Mouse (Mus musculus): Measurements from ENCODE around the gene Nid2. TPM values are rescaled to one million over a fixed set of nuclear protein-coding genes. Genes with fewer than 3 reads are reported as not detected.

The Nid2 gene
- polyA plus RNA-seq, 1 experiment from 2014 or later, result 106 TPM

- Histone ChIP-seq H3K36me3 (ENCODE audit: control insufficient read depth, insufficient read depth, low read length) (peaks cover 47% of the 10 kb centered on the region), H3K4me1 (ENCODE audit: control insufficient read depth in 2 of 2, insufficient read depth in 2 of 2, low read length in 2 of 2) (peaks cover 29 to 66% of the 10 kb centered on the region in 2 experiments), H3K9ac (ENCODE audit: low read length) (no peak overlapping the region), H3K4me3 (ENCODE audit: control insufficient read depth in 1 of 2, insufficient read depth in 1 of 2, low read depth in 1 of 2, low read length in 2 of 2) (no peak overlapping the region), H3K27ac (replicated peaks in 1 of 2; ENCODE audit: control insufficient read depth in 1 of 2, insufficient read depth in 1 of 2, low read depth in 2 of 2, low read length in 2 of 2) (no peak overlapping the region), H3K27me3 (ENCODE audit: control insufficient read depth, insufficient read depth, low read length) (no peaks in the 10 kb centered on the region), H3K4me2 (ENCODE audit: low read length) (no peak overlapping the region), H3K9me3 (ENCODE audit: control insufficient read depth, low read length) (no peaks in the 10 kb centered on the region)
- no peak for ATAC-seq (ENCODE audit: insufficient number of reproducible peaks, insufficient read depth, low FRiP score, low read depth)
- 39% methylated on average over 4 of the region's 4 CpGs for WGBS
These were observed 10.9 kb downstream of the Nid2 start for GRCm38 (mm10) chr14:19762014-19762413.

GRCm38 (mm10) chr14:19763527-19763926 is 12.5 kb downstream of the Nid2 start:
- Histone ChIP-seq H3K36me3 (ENCODE audit: control insufficient read depth, insufficient read depth, low read length) (peaks cover 43% of the 10 kb centered on the region), H3K27me3 (ENCODE audit: control insufficient read depth, insufficient read depth, low read length) (no peaks in the 10 kb centered on the region), H3K9me3 (ENCODE audit: control insufficient read depth, low read length) (no peaks in the 10 kb centered on the region), H3K9ac (ENCODE audit: low read length) (no peak overlapping the region), H3K4me1 (ENCODE audit: control insufficient read depth in 2 of 2, insufficient read depth in 2 of 2, low read length in 2 of 2) (peaks cover 31 to 62% of the 10 kb centered on the region in 2 experiments), H3K4me3 (ENCODE audit: control insufficient read depth in 1 of 2, insufficient read depth in 1 of 2, low read depth in 1 of 2, low read length in 2 of 2) (no peak overlapping the region), H3K4me2 (ENCODE audit: low read length) (no peak overlapping the region), H3K27ac (replicated peaks in 1 of 2; ENCODE audit: control insufficient read depth in 1 of 2, insufficient read depth in 1 of 2, low read depth in 2 of 2, low read length in 2 of 2) (0 out of 4 replicates have a peak overlapping the region, but pooled peaks of 1 of the 2 experiments have one; percentile 20)
- WGBS, result 17% methylated on average over 8 of the region's 8 CpGs
- no peak for ATAC-seq (ENCODE audit: insufficient number of reproducible peaks, insufficient read depth, low FRiP score, low read depth)

DNA sequence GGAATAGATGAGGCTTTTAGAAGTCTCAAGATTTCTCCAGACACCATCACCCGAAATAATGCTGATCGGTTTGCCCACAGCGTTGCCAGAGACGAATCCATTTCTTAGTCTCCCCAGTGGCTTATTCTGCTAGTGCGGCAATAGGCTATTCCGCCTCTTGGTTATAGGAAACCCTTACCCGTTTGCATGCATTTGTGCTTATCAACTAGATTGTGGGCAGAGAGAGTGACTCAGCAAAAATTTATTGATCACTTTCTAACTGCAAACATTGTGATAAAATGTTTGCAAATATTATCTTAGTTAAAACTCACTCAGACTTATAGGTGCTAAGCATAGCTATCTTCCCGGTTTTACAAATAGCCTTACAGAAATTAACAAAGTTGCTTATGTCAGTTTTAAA is 13.3 kb downstream of the Nid2 start:
- no peak for ATAC-seq (ENCODE audit: insufficient number of reproducible peaks, insufficient read depth, low FRiP score, low read depth)

GRCm38 (mm10) chr14:19765539-19766379 is 14.7 kb downstream of the Nid2 start:
- no peaks in the 10 kb centered on the region for H3K9me3 ChIP-seq (ENCODE audit: control insufficient read depth, low read length)
- no peak overlapping the region for H3K4me2 ChIP-seq (ENCODE audit: low read length)
- no peak overlapping the region for H3K9ac ChIP-seq (ENCODE audit: low read length)
- no peak overlapping the region for H3K4me3 ChIP-seq (ENCODE audit: control insufficient read depth in 1 of 2, insufficient read depth in 1 of 2, low read depth in 1 of 2, low read length in 2 of 2)
- WGBS, result 77% methylated on average over 9 of the region's 9 CpGs
- no peak for ATAC-seq (ENCODE audit: insufficient number of reproducible peaks, insufficient read depth, low FRiP score, low read depth)
- H3K27me3 ChIP-seq (ENCODE audit: control insufficient read depth, insufficient read depth, low read length), result no peaks in the 10 kb centered on the region
- H3K36me3 ChIP-seq (ENCODE audit: control insufficient read depth, insufficient read depth, low read length), result peaks cover 54% of the 10 kb centered on the region
- no peak overlapping the region for H3K27ac ChIP-seq (replicated peaks in 1 of 2; ENCODE audit: control insufficient read depth in 1 of 2, insufficient read depth in 1 of 2, low read depth in 2 of 2, low read length in 2 of 2)
- H3K4me1 ChIP-seq (ENCODE audit: control insufficient read depth in 2 of 2, insufficient read depth in 2 of 2, low read length in 2 of 2), result peaks cover 23 to 47% of the 10 kb centered on the region in 2 experiments

More for the DNA sequence above, 13.3 kb downstream of the Nid2 start:
- H3K4me2 ChIP-seq (ENCODE audit: low read length), result no peak overlapping the region
- peaks cover 47% of the 10 kb centered on the region for H3K36me3 ChIP-seq (ENCODE audit: control insufficient read depth, insufficient read depth, low read length)
- no peaks in the 10 kb centered on the region for H3K9me3 ChIP-seq (ENCODE audit: control insufficient read depth, low read length)
- no peaks in the 10 kb centered on the region for H3K27me3 ChIP-seq (ENCODE audit: control insufficient read depth, insufficient read depth, low read length)
- H3K4me3 ChIP-seq (ENCODE audit: control insufficient read depth in 1 of 2, insufficient read depth in 1 of 2, low read depth in 1 of 2, low read length in 2 of 2), result no peak overlapping the region
- H3K9ac ChIP-seq (ENCODE audit: low read length), result no peak overlapping the region
- WGBS, result 75% methylated on average over 8 of the region's 8 CpGs
- H3K4me1 ChIP-seq (ENCODE audit: control insufficient read depth in 2 of 2, insufficient read depth in 2 of 2, low read length in 2 of 2), result peaks cover 26 to 54% of the 10 kb centered on the region in 2 experiments
- no peak overlapping the region for H3K27ac ChIP-seq (replicated peaks in 1 of 2; ENCODE audit: control insufficient read depth in 1 of 2, insufficient read depth in 1 of 2, low read depth in 2 of 2, low read length in 2 of 2)

- 38% methylated on average over 1 of the region's 1 CpGs for WGBS
- Histone ChIP-seq H3K36me3 (ENCODE audit: control insufficient read depth, insufficient read depth, low read length) (peaks cover 54% of the 10 kb centered on the region), H3K9me3 (ENCODE audit: control insufficient read depth, low read length) (no peaks in the 10 kb centered on the region), H3K4me2 (ENCODE audit: low read length) (no peak overlapping the region), H3K9ac (ENCODE audit: low read length) (no peak overlapping the region), H3K4me3 (ENCODE audit: control insufficient read depth in 1 of 2, insufficient read depth in 1 of 2, low read depth in 1 of 2, low read length in 2 of 2) (no peak overlapping the region), H3K27ac (replicated peaks in 1 of 2; ENCODE audit: control insufficient read depth in 1 of 2, insufficient read depth in 1 of 2, low read depth in 2 of 2, low read length in 2 of 2) (no peak overlapping the region), H3K27me3 (ENCODE audit: control insufficient read depth, insufficient read depth, low read length) (no peaks in the 10 kb centered on the region), H3K4me1 (ENCODE audit: control insufficient read depth in 2 of 2, insufficient read depth in 2 of 2, low read length in 2 of 2) (peaks cover 21 to 46% of the 10 kb centered on the region in 2 experiments)
- no peak; the same call in 1 of the 2 replicates for ATAC-seq (ENCODE audit: insufficient number of reproducible peaks, insufficient read depth, low FRiP score, low read depth)
These were observed 15.2 kb downstream of the Nid2 start for GRCm38 (mm10) chr14:19766380-19766649.

- peaks cover 14 to 25% of the 10 kb centered on the region in 2 experiments for H3K4me1 ChIP-seq (ENCODE audit: control insufficient read depth in 2 of 2, insufficient read depth in 2 of 2, low read length in 2 of 2)
- ATAC-seq (ENCODE audit: insufficient number of reproducible peaks, insufficient read depth, low FRiP score, low read depth), result no peak
- WGBS, result 82% methylated on average over 6 of the region's 6 CpGs
These were observed 17.6 kb downstream of the Nid2 start for GRCm38 (mm10) chr14:19768648-19769047.

DNA sequence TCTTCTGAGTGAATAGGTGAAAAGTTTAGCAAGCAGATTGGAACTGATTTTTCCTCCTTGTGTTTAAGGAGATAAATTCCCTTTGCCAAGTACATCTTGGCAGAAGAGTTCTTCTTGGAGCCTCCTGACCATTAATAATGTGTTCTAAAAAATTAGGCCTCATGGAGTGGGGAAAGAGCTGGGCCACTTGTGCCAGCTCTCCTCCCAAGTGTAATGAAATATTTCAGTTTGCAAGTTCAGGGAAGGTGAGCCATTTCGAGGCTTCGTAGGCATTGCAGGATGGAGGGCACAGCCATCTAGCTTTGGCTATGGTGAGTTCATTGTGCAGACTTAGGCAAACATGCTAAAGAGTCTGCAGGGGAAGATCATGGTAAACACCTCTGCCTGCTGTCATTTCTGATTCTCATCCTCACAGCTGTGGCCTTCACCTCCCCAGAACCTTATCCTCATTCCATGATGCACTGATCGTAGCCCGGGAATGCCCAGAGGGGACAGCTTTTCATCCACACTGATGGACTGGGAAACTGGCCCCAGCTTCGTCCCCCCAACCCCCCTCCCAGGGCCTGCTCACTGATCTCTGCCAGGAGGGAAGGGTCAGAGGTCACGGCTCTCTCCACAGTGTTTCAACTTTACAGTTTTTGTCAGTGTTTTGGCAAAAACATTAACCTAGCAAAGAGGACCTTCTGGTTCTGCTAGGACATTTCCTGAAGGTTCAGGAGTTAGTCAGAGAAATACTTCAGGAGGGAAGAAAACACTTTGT is 18.6 kb downstream of the Nid2 start:
- 62% methylated on average over 6 of the region's 6 CpGs for WGBS
- no peak overlapping the region for H3K4me2 ChIP-seq (ENCODE audit: low read length)
- peaks cover 15 to 28% of the 10 kb centered on the region in 2 experiments; a peak in 3 of 4 replicates for H3K4me1 ChIP-seq (ENCODE audit: control insufficient read depth in 2 of 2, insufficient read depth in 2 of 2, low read length in 2 of 2)
- no peaks in the 10 kb centered on the region for H3K9me3 ChIP-seq (ENCODE audit: control insufficient read depth, low read length)
- no peaks in the 10 kb centered on the region for H3K27me3 ChIP-seq (ENCODE audit: control insufficient read depth, insufficient read depth, low read length)
- no peak overlapping the region for H3K9ac ChIP-seq (ENCODE audit: low read length)
- H3K27ac ChIP-seq (replicated peaks in 1 of 2; ENCODE audit: control insufficient read depth in 1 of 2, insufficient read depth in 1 of 2, low read depth in 2 of 2, low read length in 2 of 2), result no peak overlapping the region
- no peak for ATAC-seq (ENCODE audit: insufficient number of reproducible peaks, insufficient read depth, low FRiP score, low read depth)
- H3K36me3 ChIP-seq (ENCODE audit: control insufficient read depth, insufficient read depth, low read length), result peaks cover 43% of the 10 kb centered on the region
- no peak overlapping the region for H3K4me3 ChIP-seq (ENCODE audit: control insufficient read depth in 1 of 2, insufficient read depth in 1 of 2, low read depth in 1 of 2, low read length in 2 of 2)

More at GRCm38 (mm10) chr14:19768648-19769047, 17.6 kb downstream of the Nid2 start:
- H3K27ac ChIP-seq (replicated peaks in 1 of 2; ENCODE audit: control insufficient read depth in 1 of 2, insufficient read depth in 1 of 2, low read depth in 2 of 2, low read length in 2 of 2), result no peak overlapping the region
- H3K9ac ChIP-seq (ENCODE audit: low read length), result no peak overlapping the region
- H3K36me3 ChIP-seq (ENCODE audit: control insufficient read depth, insufficient read depth, low read length), result peaks cover 53% of the 10 kb centered on the region
- no peaks in the 10 kb centered on the region for H3K9me3 ChIP-seq (ENCODE audit: control insufficient read depth, low read length)
- no peak overlapping the region for H3K4me2 ChIP-seq (ENCODE audit: low read length)
- H3K27me3 ChIP-seq (ENCODE audit: control insufficient read depth, insufficient read depth, low read length), result no peaks in the 10 kb centered on the region
- H3K4me3 ChIP-seq (ENCODE audit: control insufficient read depth in 1 of 2, insufficient read depth in 1 of 2, low read depth in 1 of 2, low read length in 2 of 2), result no peak overlapping the region

Measured in heart, embryonic 14.5 days (tissue).